Mouse (Mus musculus) layer of hippocampus, postnatal 14 days (tissue): Measurements from ENCODE around the gene Chil5. TPM values are rescaled to one million over a fixed set of nuclear protein-coding genes. Genes with fewer than 3 reads are reported as not detected.
A peak's percentile ranks its signal among the peaks of the same experiment; 100 is the strongest.
"Not testable (repeated sequence)": the region's sequence is repeated elsewhere in the genome, so short reads cannot be mapped to it uniquely, and the experiment has no call there.

ENCODE experiments used
- DNase-seq, 2 experiments: peaks; one replicate each; pipeline ENCODE4 v3.0.0; 2021 to 2022; ENCODE audit warnings: low spot score in 2 of 2, mixed read lengths in 1 of 2
- long read RNA-seq, 2 experiments: library from polyadenylated mRNA; stranded (forward); transcript quantifications; one replicate each; pipeline ENCODE4 v2.0.0; 2021
- total RNA-seq, 2 experiments: library from RNA; stranded (reverse); gene quantifications; 2 replicates each; pipeline ENCODE4 v1.2.3; 2021

The Chil5 gene
- total RNA-seq: not detected
- long read RNA-seq, experiment 1: 0 reads
- long read RNA-seq, experiment 2: 0 reads

GRCm38 (mm10) chr3:106032781-106033180 lies at the start of gene Chil5:
TSS of gene Chil5 (minus strand) at chr3:106032814.
- no peak for DNase-seq

GRCm38 (mm10) chr3:106074824-106075223 lies 42.2 kb upstream of the Chil5 start:
- no peak for DNase-seq

GRCm38 (mm10) chr3:106070994-106071393 lies 38.4 kb upstream of the Chil5 start:
- no peak for DNase-seq

- not testable (repeated sequence) for DNase-seq
Observed at GRCm38 (mm10) chr3:106067707-106068106, 35.1 kb upstream of the Chil5 start.

- DNase-seq: no peak
Observed at GRCm38 (mm10) chr3:106057966-106058365, 25.4 kb upstream of the Chil5 start.

GRCm38 (mm10) chr3:106051896-106052295 lies 19.3 kb upstream of the Chil5 start:
- DNase-seq: no peak

GRCm38 (mm10) chr3:106040306-106040705 lies 7.7 kb upstream of the Chil5 start:
- DNase-seq: no peak

GRCm38 (mm10) chr3:106024135-106024534 lies 8.5 kb downstream of the Chil5 start:
- no peak for DNase-seq

GRCm38 (mm10) chr3:106021840-106022239 lies 10.8 kb downstream of the Chil5 start:
- DNase-seq: peak in 1 of 2 experiments; percentile 42

GRCm38 (mm10) chr3:106014546-106014945 lies 18.1 kb downstream of the Chil5 start, which contains the start of gene Pifo:
TSS of gene Pifo (minus strand) at chr3:106014646.
- DNase-seq: no peak

GRCm38 (mm10) chr3:106003360-106003759 lies 29.3 kb downstream of the Chil5 start:
- DNase-seq: not testable (repeated sequence)

GRCm38 (mm10) chr3:106001416-106002370 lies 30.9 kb downstream of the Chil5 start:
- DNase-seq: peak in 1 of 2 experiments; percentile 8

- DNase-seq: no peak
Observed at GRCm38 (mm10) chr3:106000707-106001375, 31.8 kb downstream of the Chil5 start.

GRCm38 (mm10) chr3:105994730-105995129 lies 37.9 kb downstream of the Chil5 start:
- no peak for DNase-seq

- peak; percentile 50 to 65 for DNase-seq
Observed at GRCm38 (mm10) chr3:105991653-105992283, 40.8 kb downstream of the Chil5 start.

- DNase-seq: not testable (repeated sequence)
Observed at GRCm38 (mm10) chr3:105989611-105990010, 43.0 kb downstream of the Chil5 start.

GRCm38 (mm10) chr3:105974174-105974573 lies 58.4 kb downstream of the Chil5 start:
- DNase-seq: no peak

GRCm38 (mm10) chr3:105973411-105973810 lies 59.2 kb downstream of the Chil5 start, which contains the start of gene Ovgp1:
TSS of gene Ovgp1 (plus strand) at chr3:105973711.
- no peak for DNase-seq

GRCm38 (mm10) chr3:105971831-105972446 lies 60.7 kb downstream of the Chil5 start:
- no peak for DNase-seq
